Mouse (Mus musculus) liver, embryonic 16.5 days (tissue): Measurements from ENCODE around the gene Cdc45. TPM values are rescaled to one million over a fixed set of nuclear protein-coding genes. Genes with fewer than 3 reads are reported as not detected.

Source experiments
- ATAC-seq: fragments of 200-750 bp; cut with Nextera tagmentation; 2 replicates; pipeline ENCODE4 v1.8.0; 2017; ENCODE audit warnings: low read depth, mild to moderate bottlenecking, moderate number of reproducible peaks, moderate library complexity
- H3K27ac ChIP-seq: fragments of 300-500 bp; sonication (generic); 2 replicates; pipeline ENCODE4 v1.5.1; 2014; ENCODE audit warnings: mild to moderate bottlenecking, low read length
- H3K27me3 ChIP-seq: fragments of 300-500 bp; sonication (generic); 2 replicates; pipeline ENCODE4 v1.6.1; 2014; ENCODE audit warnings: low read depth, low read length, mixed read lengths; ENCODE audit not compliant: control insufficient read depth, insufficient read depth
- H3K36me3 ChIP-seq: fragments of 300-500 bp; sonication (generic); 2 replicates; pipeline ENCODE4 v1.6.1; 2014; ENCODE audit warnings: mild to moderate bottlenecking; ENCODE audit not compliant: control insufficient read depth, insufficient read depth
- H3K4me1 ChIP-seq: fragments of 300-500 bp; sonication (generic); 2 replicates; pipeline ENCODE4 v1.6.1; 2014; ENCODE audit warnings: low read depth, low read length, mixed read lengths; ENCODE audit not compliant: control insufficient read depth
- H3K4me2 ChIP-seq: fragments of 300-500 bp; sonication (generic); 2 replicates; pipeline ENCODE4 v1.6.1; 2014; ENCODE audit warnings: low read depth, low read length, mixed read lengths
- H3K4me3 ChIP-seq: fragments of 300-500 bp; sonication (generic); 2 replicates; pipeline ENCODE4 v1.5.1; 2014; ENCODE audit warnings: low read depth, mild to moderate bottlenecking, low read length
- H3K9ac ChIP-seq: fragments of 300-500 bp; sonication (generic); 2 replicates; pipeline ENCODE4 v1.6.1; 2014; ENCODE audit warnings: low read depth, low read length
- H3K9me3 ChIP-seq: fragments of 300-500 bp; sonication (generic); replicated peaks from 2 replicates; pipeline ENCODE4 v1.6.1; 2016; ENCODE audit warnings: low read length; ENCODE audit not compliant: control insufficient read depth
- WGBS: fragments of 180-500 bp; shearing (Covaris S2); extraction: QIAGEN DNeasy Blood & Tissue Kit; methylation state at CpG from one replicate; pipeline ENCODE4 v1.1.7; 2014; ENCODE audit not compliant: insufficient replicate concordance; 5-methylcytosine and 5-hydroxymethylcytosine counted together
- polyA plus RNA-seq: library from polyadenylated mRNA; unstranded; fragments of >200 nt; fragmentation: Nextera tagmentation; extraction: Ambion mirVana; gene quantifications from 2 replicates; pipeline ENCODE4 v1.2.1, GENCODE M21; 2015

Gene Cdc45
- polyA plus RNA-seq, 1 experiment from 2014 or later, result 33.6 TPM

- H3K4me1 ChIP-seq, result no peaks in the 10 kb centered on the region
- H3K27ac ChIP-seq, result no peak overlapping the region
- 76% methylated on average over 4 of the region's 4 CpGs for WGBS
- H3K4me3 ChIP-seq, result no peak overlapping the region
- no peaks in the 10 kb centered on the region for H3K9me3 ChIP-seq
- H3K27me3 ChIP-seq, result no peaks in the 10 kb centered on the region
- no peaks in the 10 kb centered on the region for H3K36me3 ChIP-seq
- no peak overlapping the region for H3K4me2 ChIP-seq
- no peak overlapping the region for H3K9ac ChIP-seq
- no peak for ATAC-seq
Measured at GRCm38 (mm10) chr16:18761734-18762133, 50.1 kb downstream of the Cdc45 start.

GRCm38 (mm10) chr16:18751885-18752499, 59.8 kb downstream of the Cdc45 start:
- no peaks in the 10 kb centered on the region for H3K36me3 ChIP-seq
- no peaks in the 10 kb centered on the region for H3K9me3 ChIP-seq
- no peak for ATAC-seq
- no peak overlapping the region for H3K9ac ChIP-seq
- H3K27me3 ChIP-seq, result no peaks in the 10 kb centered on the region
- 57% methylated on average over 10 of the region's 10 CpGs for WGBS
- H3K4me3 ChIP-seq, result no peak overlapping the region
- H3K4me2 ChIP-seq, result no peak overlapping the region
- H3K27ac ChIP-seq, result no peak overlapping the region
- no peaks in the 10 kb centered on the region for H3K4me1 ChIP-seq

GRCm38 (mm10) chr16:18751101-18751500, 60.7 kb downstream of the Cdc45 start:
- Histone ChIP-seq H3K4me3 (no peak overlapping the region), H3K27me3 (no peaks in the 10 kb centered on the region), H3K27ac (no peak overlapping the region), H3K9ac (no peak overlapping the region), H3K36me3 (no peaks in the 10 kb centered on the region), H3K4me1 (no peaks in the 10 kb centered on the region), H3K4me2 (no peak overlapping the region), H3K9me3 (no peaks in the 10 kb centered on the region)
- 63% methylated on average over 11 of the region's 11 CpGs for WGBS
- ATAC-seq, result no peak

GRCm38 (mm10) chr16:18746268-18747122, 65.3 kb downstream of the Cdc45 start:
- no peak for ATAC-seq
- Histone ChIP-seq H3K36me3 (no peaks in the 10 kb centered on the region), H3K9ac (no peak overlapping the region), H3K4me3 (no peak overlapping the region), H3K27ac (no peak overlapping the region), H3K4me1 (no peaks in the 10 kb centered on the region), H3K27me3 (no peaks in the 10 kb centered on the region), H3K4me2 (no peak overlapping the region), H3K9me3 (no peaks in the 10 kb centered on the region)
- 68% methylated on average over 20 of the region's 20 CpGs for WGBS

- H3K27me3 ChIP-seq, result no peaks in the 10 kb centered on the region
- H3K4me1 ChIP-seq, result no peaks in the 10 kb centered on the region
- no peak overlapping the region for H3K9ac ChIP-seq
- no peak for ATAC-seq
- H3K9me3 ChIP-seq, result no peaks in the 10 kb centered on the region
- no peak overlapping the region for H3K4me2 ChIP-seq
- no peak overlapping the region for H3K27ac ChIP-seq
- H3K4me3 ChIP-seq, result no peak overlapping the region
- no peaks in the 10 kb centered on the region for H3K36me3 ChIP-seq
Measured at GRCm38 (mm10) chr16:18738303-18738702, 73.5 kb downstream of the Cdc45 start.

GRCm38 (mm10) chr16:18733100-18733956, 78.5 kb downstream of the Cdc45 start:
- H3K9me3 ChIP-seq, result no peaks in the 10 kb centered on the region
- no peak overlapping the region for H3K27ac ChIP-seq
- H3K36me3 ChIP-seq, result no peaks in the 10 kb centered on the region
- H3K4me2 ChIP-seq, result no peak overlapping the region
- H3K27me3 ChIP-seq, result 0 out of 2 replicates have a peak, but pooled peaks cover 3% of the 10 kb centered on the region
- no peak overlapping the region for H3K4me3 ChIP-seq
- ATAC-seq, result 0 out of 2 replicates have a peak, but pooled peaks have one; percentile 16
- no peak overlapping the region for H3K9ac ChIP-seq
- H3K4me1 ChIP-seq, result no peaks in the 10 kb centered on the region
- WGBS, result 19% methylated on average over 20 of the region's 20 CpGs

GRCm38 (mm10) chr16:18730640-18731039, 81.1 kb downstream of the Cdc45 start:
- no peaks in the 10 kb centered on the region for H3K36me3 ChIP-seq
- 49% methylated on average over 3 of the region's 3 CpGs for WGBS
- no peak overlapping the region for H3K4me3 ChIP-seq
- no peak overlapping the region for H3K27ac ChIP-seq
- H3K9me3 ChIP-seq, result no peaks in the 10 kb centered on the region
- H3K4me2 ChIP-seq, result no peak overlapping the region
- ATAC-seq, result no peak
- 0 out of 2 replicates have a peak, but pooled peaks cover 3% of the 10 kb centered on the region for H3K27me3 ChIP-seq
- no peaks in the 10 kb centered on the region for H3K4me1 ChIP-seq
- no peak overlapping the region for H3K9ac ChIP-seq
